Mouse (Mus musculus) stomach, postnatal 0 days (tissue): ENCODE results near the gene Fbxl18.

Experiments used
- CTCF ChIP-seq: IDR thresholded peaks from 2 replicates; pipeline ENCODE4 v1.5.1; 2016; ENCODE audit warnings: antibody characterized with exemption, low read depth, mild to moderate bottlenecking, moderate library complexity
- EP300 ChIP-seq: optimal IDR thresholded peaks from 2 replicates; pipeline ENCODE3; 2016; ENCODE audit warnings: antibody characterized with exemption

- TF ChIP-seq CTCF = peak; percentile 99
- TF ChIP-seq EP300 = no peak
Measured at GRCm38 (mm10) chr5:142936336-142936719, 41.1 kb upstream of the Fbxl18 start.
